Mouse (Mus musculus): ENCODE results near the gene Hipk2.

Hipk2 gene

GRCm38 (mm10) chr6:38876071-38876911, at the start of gene Hipk2:
Gene Hipk2, minus strand, starts transcription at chr6:38876165.
- in situ Hi-C loops (cut with MboI, MseI), result no loop called here

- in situ Hi-C loops (cut with MboI, MseI), result no loop called here
Observed at GRCm38 (mm10) chr6:38925719-38926118, 49.8 kb upstream of the Hipk2 start.

- in situ Hi-C loops (cut with MboI, MseI), result no loop called here
Observed at GRCm38 (mm10) chr6:38923870-38924817, 48.2 kb upstream of the Hipk2 start.

GRCm38 (mm10) chr6:38923450-38923849, 47.5 kb upstream of the Hipk2 start:
- in situ Hi-C loops (cut with MboI, MseI), result no loop called here

GRCm38 (mm10) chr6:38922517-38922916, 46.6 kb upstream of the Hipk2 start:
- in situ Hi-C loops (cut with MboI, MseI), result no loop called here

- in situ Hi-C loops (cut with MboI, MseI), result no loop called here
Observed at GRCm38 (mm10) chr6:38921810-38922116, 45.8 kb upstream of the Hipk2 start.

- in situ Hi-C loops (cut with MboI, MseI), result no loop called here
Observed at GRCm38 (mm10) chr6:38921095-38921809, 45.3 kb upstream of the Hipk2 start.

- in situ Hi-C loops (cut with MboI, MseI), result no loop called here
Observed at GRCm38 (mm10) chr6:38920141-38920540, 44.2 kb upstream of the Hipk2 start.

- in situ Hi-C loops (cut with MboI, MseI), result no loop called here
Observed at GRCm38 (mm10) chr6:38919135-38919740, 43.3 kb upstream of the Hipk2 start.

- in situ Hi-C loops (cut with MboI, MseI), result no loop called here
Observed at GRCm38 (mm10) chr6:38918728-38919127, 42.8 kb upstream of the Hipk2 start.

- in situ Hi-C loops (cut with MboI, MseI), result no loop called here
Observed at GRCm38 (mm10) chr6:38917415-38917814, 41.5 kb upstream of the Hipk2 start.

- in situ Hi-C loops (cut with MboI, MseI), result no loop called here
Observed at GRCm38 (mm10) chr6:38916571-38916970, 40.6 kb upstream of the Hipk2 start.

GRCm38 (mm10) chr6:38915776-38916175, 39.8 kb upstream of the Hipk2 start:
- in situ Hi-C loops (cut with MboI, MseI), result no loop called here

- in situ Hi-C loops (cut with MboI, MseI), result loop anchor here (5.0 kb wide), 1 partner anchor 262 kb away; no protein-coding TSS in a partner anchor
Observed at GRCm38 (mm10) chr6:38914181-38914580, 38.2 kb upstream of the Hipk2 start.

- in situ Hi-C loops (cut with MboI, MseI), result loop anchor here (5.0 kb wide), 1 partner anchor 261 kb away; no protein-coding TSS in a partner anchor
Observed at GRCm38 (mm10) chr6:38913386-38914042, 37.5 kb upstream of the Hipk2 start.

- in situ Hi-C loops (cut with MboI, MseI), result loop anchor here (5.0 kb wide), 1 partner anchor 261 kb away; no protein-coding TSS in a partner anchor
Observed at GRCm38 (mm10) chr6:38912845-38913244, 36.9 kb upstream of the Hipk2 start.

- in situ Hi-C loops (cut with MboI, MseI), result loop anchor here (5.0 kb wide), 1 partner anchor 260 kb away; no protein-coding TSS in a partner anchor
Observed at GRCm38 (mm10) chr6:38912121-38912660, 36.2 kb upstream of the Hipk2 start.

- in situ Hi-C loops (cut with MboI, MseI), result loop anchor here (5.0 kb wide), 1 partner anchor 259 kb away; no protein-coding TSS in a partner anchor
Observed at GRCm38 (mm10) chr6:38910828-38911559, 35.0 kb upstream of the Hipk2 start.

GRCm38 (mm10) chr6:38908401-38908800, 32.4 kb upstream of the Hipk2 start:
- in situ Hi-C loops (cut with MboI, MseI), result no loop called here

- in situ Hi-C loops (cut with MboI, MseI), result no loop called here
Observed at GRCm38 (mm10) chr6:38906005-38906404, 30.0 kb upstream of the Hipk2 start.
